Comparison of ENCODE assay signal across 25 mouse cellular contexts in the genomic region with DNA sequence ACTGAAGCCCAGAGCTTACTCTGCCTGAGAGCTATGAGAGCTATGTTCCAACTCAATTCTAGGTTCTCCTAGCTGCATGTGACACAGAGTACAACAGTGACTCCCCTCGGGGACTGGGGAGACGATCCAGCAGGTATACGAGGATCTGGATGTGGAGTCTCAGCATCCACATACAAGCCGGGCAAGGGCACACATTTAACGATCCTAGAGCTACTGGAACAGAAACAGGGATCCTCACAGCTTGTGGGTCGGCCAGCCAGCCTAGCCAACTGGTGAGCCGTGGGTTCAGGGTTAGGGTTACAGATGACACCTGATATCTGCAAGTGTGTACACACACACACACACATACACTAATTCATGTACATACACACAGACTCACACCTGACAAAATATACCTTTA.
"Had no signal": no experiment of that assay in that cellular context is flagged by ENCODE, and none has a peak within 500 bp of the region (broad histone marks: within the 10 kb centered on the region; RNA-seq: fewer than 3 reads in every experiment).

No protein-coding gene starts in this region.

- H3K27ac ChIP-seq: heart, embryonic 13.5 days; heart, embryonic 15.5 days; hindbrain, embryonic 13.5 days; hindbrain, embryonic 15.5 days; hindbrain, postnatal 0 days; kidney, embryonic 15.5 days; kidney, postnatal 0 days; limb, embryonic 13.5 days; limb, embryonic 15.5 days; liver, embryonic 12.5 days had no signal

- ATAC-seq: hindbrain, postnatal 0 days; intestine, embryonic 16.5 days; liver, embryonic 12.5 days had no signal

- H3K9ac ChIP-seq: heart, embryonic 13.5 days; heart, embryonic 15.5 days; hindbrain, embryonic 13.5 days; hindbrain, embryonic 15.5 days; kidney, embryonic 15.5 days; limb, embryonic 13.5 days; limb, embryonic 15.5 days; liver, embryonic 12.5 days had no signal

- H3K4me3 ChIP-seq: heart, embryonic 13.5 days; heart, embryonic 15.5 days; hindbrain, embryonic 13.5 days; hindbrain, embryonic 15.5 days; kidney, embryonic 15.5 days; limb, embryonic 13.5 days; limb, embryonic 15.5 days; liver, embryonic 12.5 days had no signal

- H3K9me3 ChIP-seq: heart, embryonic 13.5 days; hindbrain, embryonic 15.5 days; limb, embryonic 15.5 days had no signal

- H3K4me2 ChIP-seq: heart, embryonic 11.5 days; heart, embryonic 13.5 days; heart, embryonic 15.5 days; hindbrain, embryonic 13.5 days; hindbrain, embryonic 15.5 days; kidney, embryonic 15.5 days; limb, embryonic 13.5 days; limb, embryonic 15.5 days; liver, embryonic 12.5 days had no signal

- DNase-seq: gastrocnemius, postnatal 10 days; gastrocnemius, postnatal 25 days; heart, adult 18-20 months; heart, postnatal 14 days; heart, postnatal 36 days; kidney, adult 11 months; kidney, adult 2 months; kidney, adult 9 months; kidney, postnatal 14 days; kidney, postnatal 36 days; layer of hippocampus, adult 9-11 months; layer of hippocampus, postnatal 36 days; left cerebral cortex, postnatal 4 days had no signal

- H3K27me3 ChIP-seq: heart, embryonic 13.5 days; heart, embryonic 15.5 days; hindbrain, embryonic 13.5 days; hindbrain, embryonic 15.5 days; kidney, embryonic 15.5 days; limb, embryonic 13.5 days; limb, embryonic 15.5 days; liver, embryonic 12.5 days had no signal
